Mouse (Mus musculus): ENCODE data around the gene Celsr1. TPM values are rescaled to one million over a fixed set of nuclear protein-coding genes. Genes with fewer than 3 reads are reported as not detected.

Celsr1 gene
- total and polyA plus RNA-seq, 2 experiments from 2014 or later: 0.97 to 17.4 TPM

- no peak for TF ChIP-seq EP300 (IDR thresholded peaks at IDR 0.05; ENCODE audit: low read depth)
- TF ChIP-seq CTCF (IDR thresholded peaks at IDR 0.05; ENCODE audit: low read depth): no peak
- H3K4me3 ChIP-seq (ENCODE audit: low read depth, low read length): no peak overlapping the region
- WGBS: 75% methylated on average over 6 of the region's 6 CpGs
- H3K4me2 ChIP-seq (ENCODE audit: low read depth, low read length): no peak overlapping the region
- H3K9me3 ChIP-seq (replicated peaks; ENCODE audit: control insufficient read depth, low read length): no peaks in the 10 kb centered on the region
- peaks cover 4% of the 10 kb centered on the region; the same call in 1 of the 2 replicates for H3K4me1 ChIP-seq (ENCODE audit: control insufficient read depth, insufficient read depth)
- H3K27ac ChIP-seq (ENCODE audit: low read depth): no peak overlapping the region
- DNase-seq (ENCODE audit: low spot score) (no peak), ATAC-seq (ENCODE audit: insufficient read depth, low read depth) (no peak)
- no peak overlapping the region for H3K9ac ChIP-seq (replicated peaks; ENCODE audit: low read depth, low read length)
- no peaks in the 10 kb centered on the region for H3K27me3 ChIP-seq (ENCODE audit: control insufficient read depth, insufficient read depth, low read length)
- no peaks in the 10 kb centered on the region for H3K36me3 ChIP-seq (replicated peaks; ENCODE audit: control insufficient read depth, insufficient read depth, low read length)
These were observed 80.1 kb downstream of the Celsr1 start for GRCm38 (mm10) chr15:85953458-85953857.

GRCm38 (mm10) chr15:85949421-85950164, 84.0 kb downstream of the Celsr1 start:
- WGBS: 55% methylated on average over 16 of the region's 16 CpGs
- Histone ChIP-seq H3K27me3 (ENCODE audit: control insufficient read depth, insufficient read depth, low read length) (no peaks in the 10 kb centered on the region), H3K27ac (ENCODE audit: low read depth) (peak overlapping the region; percentile 14), H3K4me1 (ENCODE audit: control insufficient read depth, insufficient read depth) (peaks cover 7% of the 10 kb centered on the region), H3K36me3 (replicated peaks; ENCODE audit: control insufficient read depth, insufficient read depth, low read length) (no peaks in the 10 kb centered on the region), H3K9ac (replicated peaks; ENCODE audit: low read depth, low read length) (no peak overlapping the region), H3K4me2 (ENCODE audit: low read depth, low read length) (no peak overlapping the region), H3K4me3 (ENCODE audit: low read depth, low read length) (no peak overlapping the region), H3K9me3 (replicated peaks; ENCODE audit: control insufficient read depth, low read length) (no peaks in the 10 kb centered on the region)
- DNase-seq (ENCODE audit: low spot score) (no peak), ATAC-seq (ENCODE audit: insufficient read depth, low read depth) (peak; percentile 26)
- TF ChIP-seq EP300 (IDR thresholded peaks at IDR 0.05; ENCODE audit: low read depth): no peak
- no peak for TF ChIP-seq CTCF (IDR thresholded peaks at IDR 0.05; ENCODE audit: low read depth)

- 52% methylated on average over 8 of the region's 8 CpGs for WGBS
- TF ChIP-seq CTCF (IDR thresholded peaks at IDR 0.05; ENCODE audit: low read depth) (no peak), EP300 (IDR thresholded peaks at IDR 0.05; ENCODE audit: low read depth) (no peak)
- H3K27ac ChIP-seq (ENCODE audit: low read depth): no peak overlapping the region
- DNase-seq (ENCODE audit: low spot score) (no peak), ATAC-seq (ENCODE audit: insufficient read depth, low read depth) (no peak)
- H3K4me2 ChIP-seq (ENCODE audit: low read depth, low read length): no peak overlapping the region
- no peaks in the 10 kb centered on the region for H3K27me3 ChIP-seq (ENCODE audit: control insufficient read depth, insufficient read depth, low read length)
- H3K9me3 ChIP-seq (replicated peaks; ENCODE audit: control insufficient read depth, low read length): no peaks in the 10 kb centered on the region
- no peak overlapping the region for H3K9ac ChIP-seq (replicated peaks; ENCODE audit: low read depth, low read length)
- H3K36me3 ChIP-seq (replicated peaks; ENCODE audit: control insufficient read depth, insufficient read depth, low read length): no peaks in the 10 kb centered on the region
- no peak overlapping the region for H3K4me3 ChIP-seq (ENCODE audit: low read depth, low read length)
- H3K4me1 ChIP-seq (ENCODE audit: control insufficient read depth, insufficient read depth): peaks cover 11% of the 10 kb centered on the region
These were observed 85.6 kb downstream of the Celsr1 start for GRCm38 (mm10) chr15:85947967-85948366.

GRCm38 (mm10) chr15:85947541-85947940, 86.0 kb downstream of the Celsr1 start:
- peaks cover 11% of the 10 kb centered on the region for H3K4me1 ChIP-seq (ENCODE audit: control insufficient read depth, insufficient read depth)
- no peak overlapping the region for H3K4me3 ChIP-seq (ENCODE audit: low read depth, low read length)
- no peaks in the 10 kb centered on the region for H3K27me3 ChIP-seq (ENCODE audit: control insufficient read depth, insufficient read depth, low read length)
- H3K9ac ChIP-seq (replicated peaks; ENCODE audit: low read depth, low read length): no peak overlapping the region
- H3K36me3 ChIP-seq (replicated peaks; ENCODE audit: control insufficient read depth, insufficient read depth, low read length): no peaks in the 10 kb centered on the region
- DNase-seq (ENCODE audit: low spot score) (no peak), ATAC-seq (ENCODE audit: insufficient read depth, low read depth) (0 out of 2 replicates have a peak, but pooled peaks have one; percentile 11)
- no peak overlapping the region for H3K27ac ChIP-seq (ENCODE audit: low read depth)
- WGBS: 66% methylated on average over 9 of the region's 9 CpGs
- H3K4me2 ChIP-seq (ENCODE audit: low read depth, low read length): no peak overlapping the region
- TF ChIP-seq EP300 (IDR thresholded peaks at IDR 0.05; ENCODE audit: low read depth) (no peak), CTCF (IDR thresholded peaks at IDR 0.05; ENCODE audit: low read depth) (no peak)
- H3K9me3 ChIP-seq (replicated peaks; ENCODE audit: control insufficient read depth, low read length): no peaks in the 10 kb centered on the region

- H3K4me1 ChIP-seq (ENCODE audit: control insufficient read depth, insufficient read depth): no peaks in the 10 kb centered on the region
- no peak overlapping the region for H3K4me3 ChIP-seq (ENCODE audit: low read depth, low read length)
- H3K27ac ChIP-seq (ENCODE audit: low read depth): peak overlapping the region; percentile 7; the same call in 1 of the 2 replicates
- no peaks in the 10 kb centered on the region for H3K9me3 ChIP-seq (replicated peaks; ENCODE audit: control insufficient read depth, low read length)
- no peaks in the 10 kb centered on the region for H3K27me3 ChIP-seq (ENCODE audit: control insufficient read depth, insufficient read depth, low read length)
- no peaks in the 10 kb centered on the region for H3K36me3 ChIP-seq (replicated peaks; ENCODE audit: control insufficient read depth, insufficient read depth, low read length)
- TF ChIP-seq CTCF (IDR thresholded peaks at IDR 0.05; ENCODE audit: low read depth): no peak
- TF ChIP-seq EP300 (IDR thresholded peaks at IDR 0.05; ENCODE audit: low read depth): no peak
- 19% methylated on average over 5 of the region's 5 CpGs for WGBS
- H3K9ac ChIP-seq (replicated peaks; ENCODE audit: low read depth, low read length): no peak overlapping the region
- no peak overlapping the region for H3K4me2 ChIP-seq (ENCODE audit: low read depth, low read length)
- peak; percentile 93 for ATAC-seq (ENCODE audit: insufficient read depth, low read depth)
- peak; percentile 77 for DNase-seq (ENCODE audit: low spot score)
These were observed 97.9 kb downstream of the Celsr1 start for GRCm38 (mm10) chr15:85935627-85936049.

Data from heart, postnatal 0 days (tissue).